Mouse (Mus musculus): ENCODE measurements at regions not wholly inside any gene's neighbourhood (a gene's known extent, or its start where the extent isn't known, plus 50 kb on each side); places are given as distances from the start of the nearest gene placed in this dataset.

DNA sequence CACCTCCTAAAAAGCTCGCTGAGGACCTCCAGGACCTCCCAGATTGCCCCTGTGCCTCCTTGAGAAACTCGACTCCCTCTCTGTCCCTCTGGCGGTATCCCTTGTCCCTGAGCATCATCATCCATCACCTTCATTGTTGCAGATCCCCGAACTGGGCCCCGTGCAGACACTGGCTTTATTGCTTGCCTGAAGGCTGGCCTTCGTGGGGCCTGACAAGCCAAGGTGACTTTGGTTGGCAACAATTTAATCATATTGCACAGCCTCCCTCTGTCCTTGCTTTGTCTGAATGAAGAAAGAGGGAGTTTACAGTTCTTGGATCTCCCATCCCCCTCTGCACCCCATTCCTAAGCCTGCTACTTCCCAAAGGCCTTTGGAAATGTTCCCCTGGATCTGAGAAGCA lies 78.3 kb upstream of the Ajap1 start:
- TF ChIP-seq CTCF (IDR thresholded peaks at IDR 0.05; ENCODE audit: control insufficient read depth, insufficient read depth, insufficient replicate concordance, low read depth, low read length) (no peak), POLR2A (IDR thresholded peaks at IDR 0.05; ENCODE audit: control insufficient read depth, low read depth, low read length) (no peak)
